Mouse (Mus musculus): ENCODE data around the gene Gm28048. TPM values are rescaled to one million over a fixed set of nuclear protein-coding genes. Genes with fewer than 3 reads are reported as not detected.
A peak's percentile ranks its signal among the peaks of the same experiment; 100 is the strongest.

Gene Gm28048
- polyA plus RNA-seq, 1 experiment = 4.4 TPM

- H3K27me3 ChIP-seq (ENCODE audit: control insufficient read depth, insufficient read depth, low read length) = no peaks in the 10 kb centered on the region
- WGBS = 58% methylated on average over 14 of the region's 14 CpGs
- H3K4me3 ChIP-seq (replicated peaks; ENCODE audit: insufficient read depth, low read depth, low read length) = peak overlapping the region; percentile 72
- peaks cover 4% of the 10 kb centered on the region; the same call in 1 of the 2 replicates for H3K4me1 ChIP-seq (ENCODE audit: control insufficient read depth, insufficient read depth, low read length)
- peak overlapping the region; percentile 19; the same call in 1 of the 2 replicates for H3K27ac ChIP-seq (ENCODE audit: insufficient read depth, low read length)
- peak in 1 of 2 experiments; percentile 27 for DNase-seq
- TF ChIP-seq POLR2A (IDR thresholded peaks at IDR 0.05; ENCODE audit: borderline replicate concordance, insufficient read depth, low read length) (no peak), CTCF (IDR thresholded peaks at IDR 0.05; ENCODE audit: borderline replicate concordance, insufficient read depth, low read depth, low read length) (no peak)
Measured at GRCm38 (mm10) chr11:22973599-22973998, 8.3 kb downstream of the Gm28048 start.

DNA sequence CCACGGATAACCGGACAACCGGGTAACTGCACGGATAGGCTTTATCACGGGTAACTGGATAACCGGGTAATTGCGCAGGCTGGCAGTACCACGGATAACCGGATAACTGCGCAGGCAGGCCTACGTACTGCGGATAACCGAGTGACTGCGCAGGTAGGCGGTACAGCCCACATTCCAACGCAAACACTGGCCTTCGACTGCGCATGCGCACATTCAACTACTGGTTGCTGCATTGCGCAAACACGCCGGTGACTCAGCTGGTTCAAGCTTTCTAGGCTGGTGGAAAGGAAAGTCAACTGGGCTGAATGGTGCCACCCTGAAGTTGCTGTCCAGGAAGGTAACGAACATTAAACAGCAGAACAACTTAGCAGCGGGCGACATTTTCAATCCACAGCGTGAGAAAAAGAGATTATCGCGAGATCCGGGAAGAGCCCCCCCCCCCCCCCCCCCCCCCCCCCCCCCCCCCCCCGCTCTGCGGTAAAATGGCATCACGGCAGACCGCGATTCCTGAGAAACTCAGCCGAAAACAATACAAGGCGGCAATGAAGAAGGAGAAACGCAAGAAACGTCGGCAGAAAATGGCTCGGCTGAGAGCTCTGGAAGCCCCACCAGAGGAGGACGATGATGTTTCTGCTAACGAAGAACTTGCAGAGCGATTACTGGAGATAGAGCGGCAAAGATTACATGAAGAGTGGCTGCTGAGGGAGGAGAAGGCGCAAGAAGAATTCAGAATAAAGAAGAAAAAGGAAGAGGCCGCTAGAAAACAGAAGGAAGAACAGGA is 9.0 kb downstream of the Gm28048 start:
- H3K4me3 ChIP-seq (replicated peaks; ENCODE audit: insufficient read depth, low read depth, low read length) = peak overlapping the region; percentile 72
- H3K27me3 ChIP-seq (ENCODE audit: control insufficient read depth, insufficient read depth, low read length) = no peaks in the 10 kb centered on the region
- DNase-seq = peak; percentile 89 to 90
- WGBS = 55% methylated on average over 45 of the region's 46 CpGs
- TF ChIP-seq POLR2A (IDR thresholded peaks at IDR 0.05; ENCODE audit: borderline replicate concordance, insufficient read depth, low read length) = peak; percentile 53
- no peak for TF ChIP-seq CTCF (IDR thresholded peaks at IDR 0.05; ENCODE audit: borderline replicate concordance, insufficient read depth, low read depth, low read length)
- peak overlapping the region; percentile 49 for H3K27ac ChIP-seq (ENCODE audit: insufficient read depth, low read length)
- H3K4me1 ChIP-seq (ENCODE audit: control insufficient read depth, insufficient read depth, low read length) = no peaks in the 10 kb centered on the region; the same call in 1 of the 2 replicates

DNA sequence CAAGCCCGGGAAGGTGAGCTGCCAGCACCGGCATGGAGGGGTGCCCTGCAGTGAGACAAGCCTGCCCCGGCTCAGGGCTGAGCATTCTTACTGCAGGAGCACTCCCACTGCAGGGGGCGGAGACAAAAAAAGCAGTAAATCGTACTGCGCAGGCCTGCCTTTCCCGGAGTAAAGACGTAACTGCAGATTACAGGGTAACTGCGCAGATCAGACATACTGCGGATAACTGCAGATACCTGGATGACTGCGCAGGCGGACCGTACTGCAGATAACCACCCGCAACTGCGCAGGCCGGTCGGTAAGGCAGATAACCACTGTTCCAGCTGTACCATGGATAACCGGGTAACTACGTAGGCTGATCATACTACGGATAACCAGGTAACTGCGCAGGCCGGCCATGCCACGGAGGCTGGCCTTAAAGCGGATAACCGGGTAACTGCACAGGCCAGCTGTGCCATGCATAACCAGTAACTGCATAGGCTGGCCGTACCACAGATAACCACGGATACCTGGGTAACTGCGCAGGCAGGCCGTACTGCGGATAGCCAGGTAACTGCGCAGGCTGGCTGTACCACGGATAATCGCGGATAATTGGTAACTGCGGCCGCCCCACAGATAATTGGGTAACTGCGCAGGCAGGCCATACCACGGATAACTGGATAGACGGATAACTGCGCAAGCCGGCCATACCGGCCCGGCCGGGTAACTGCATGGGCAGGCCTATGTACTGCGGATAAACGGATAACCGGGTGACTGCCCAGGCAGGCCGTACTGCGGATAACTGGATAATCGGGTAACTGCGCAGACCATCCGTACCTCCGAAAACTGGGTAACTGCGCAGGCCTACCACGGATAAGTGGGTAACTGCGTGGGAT is 9.8 kb downstream of the Gm28048 start, which contains the start of gene Zrsr1:
Zrsr1 (plus strand) TSS at position 171 of the 875 bp plus-strand sequence.
- TF ChIP-seq POLR2A (IDR thresholded peaks at IDR 0.05; ENCODE audit: borderline replicate concordance, insufficient read depth, low read length) (peak; percentile 82), CTCF (IDR thresholded peaks at IDR 0.05; ENCODE audit: borderline replicate concordance, insufficient read depth, low read depth, low read length) (no peak)

GRCm38 (mm10) chr11:22970546-22970945 is 11.3 kb downstream of the Gm28048 start:
- Histone ChIP-seq H3K27ac (ENCODE audit: insufficient read depth, low read length) (no peak overlapping the region), H3K4me3 (replicated peaks; ENCODE audit: insufficient read depth, low read depth, low read length) (no peak overlapping the region), H3K4me1 (ENCODE audit: control insufficient read depth, insufficient read depth, low read length) (no peaks in the 10 kb centered on the region), H3K27me3 (ENCODE audit: control insufficient read depth, insufficient read depth, low read length) (no peaks in the 10 kb centered on the region; the same call in 1 of the 2 replicates)
- 100% methylated on average over 1 of the region's 1 CpGs for WGBS
- TF ChIP-seq CTCF (IDR thresholded peaks at IDR 0.05; ENCODE audit: borderline replicate concordance, insufficient read depth, low read depth, low read length) = no peak
- no peak for TF ChIP-seq POLR2A (IDR thresholded peaks at IDR 0.05; ENCODE audit: borderline replicate concordance, insufficient read depth, low read length)
- DNase-seq = no peak

More for the DNA sequence above, 9.8 kb downstream of the Gm28048 start, which contains the start of gene Zrsr1:
- peak; percentile 81 to 88 for DNase-seq
- H3K4me3 ChIP-seq (replicated peaks; ENCODE audit: insufficient read depth, low read depth, low read length) = peak within 1 kb of the TSS; percentile 67
- H3K4me1 ChIP-seq (ENCODE audit: control insufficient read depth, insufficient read depth, low read length) = no peaks in the 10 kb centered on the region
- H3K27me3 ChIP-seq (ENCODE audit: control insufficient read depth, insufficient read depth, low read length) = no peaks in the 10 kb centered on the region
- peak within 1 kb of the TSS; percentile 49 for H3K27ac ChIP-seq (ENCODE audit: insufficient read depth, low read length)
- WGBS = 52% methylated on average over 56 of the region's 56 CpGs

DNA sequence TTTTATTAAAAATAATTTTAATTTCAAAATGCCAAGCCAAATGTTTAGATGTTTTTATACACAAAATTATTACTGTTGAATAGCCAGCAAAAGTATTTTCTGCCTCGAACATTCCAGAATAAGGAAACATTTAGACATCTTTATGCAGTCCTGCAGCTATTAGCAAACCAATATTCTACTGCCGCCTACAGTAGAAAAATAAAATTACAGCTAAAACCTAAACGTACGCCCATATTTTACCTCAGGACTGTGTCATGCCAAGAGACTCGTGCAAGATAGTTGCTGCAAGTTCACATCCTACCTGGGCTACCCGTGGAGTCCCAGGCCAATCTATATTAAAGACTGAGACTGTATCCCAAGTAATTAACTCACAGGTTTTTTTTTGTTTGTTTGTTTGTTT is 12.4 kb downstream of the Gm28048 start:
- 51% methylated on average over 6 of the region's 6 CpGs for WGBS
- H3K4me3 ChIP-seq (replicated peaks; ENCODE audit: insufficient read depth, low read depth, low read length) = no peak overlapping the region

GRCm38 (mm10) chr11:22965503-22965902 is 16.4 kb downstream of the Gm28048 start:
- WGBS = 94% methylated on average over 4 of the region's 4 CpGs
- Histone ChIP-seq H3K27me3 (ENCODE audit: control insufficient read depth, insufficient read depth, low read length) (no peaks in the 10 kb centered on the region; the same call in 1 of the 2 replicates), H3K27ac (ENCODE audit: insufficient read depth, low read length) (no peak overlapping the region), H3K4me3 (replicated peaks; ENCODE audit: insufficient read depth, low read depth, low read length) (no peak overlapping the region), H3K4me1 (ENCODE audit: control insufficient read depth, insufficient read depth, low read length) (no peaks in the 10 kb centered on the region)
- DNase-seq = no peak
- TF ChIP-seq CTCF (IDR thresholded peaks at IDR 0.05; ENCODE audit: borderline replicate concordance, insufficient read depth, low read depth, low read length) = 0 out of 2 replicates have a peak, but pooled peaks have one; percentile 14
- no peak for TF ChIP-seq POLR2A (IDR thresholded peaks at IDR 0.05; ENCODE audit: borderline replicate concordance, insufficient read depth, low read length)

More for the DNA sequence above, 12.4 kb downstream of the Gm28048 start:
- Histone ChIP-seq H3K27me3 (ENCODE audit: control insufficient read depth, insufficient read depth, low read length) (no peaks in the 10 kb centered on the region; the same call in 1 of the 2 replicates), H3K27ac (ENCODE audit: insufficient read depth, low read length) (no peak overlapping the region), H3K4me1 (ENCODE audit: control insufficient read depth, insufficient read depth, low read length) (no peaks in the 10 kb centered on the region)
- DNase-seq = peak in 1 of 2 experiments; percentile 42
- no peak for TF ChIP-seq POLR2A (IDR thresholded peaks at IDR 0.05; ENCODE audit: borderline replicate concordance, insufficient read depth, low read length)
- TF ChIP-seq CTCF (IDR thresholded peaks at IDR 0.05; ENCODE audit: borderline replicate concordance, insufficient read depth, low read depth, low read length) = no peak

DNA sequence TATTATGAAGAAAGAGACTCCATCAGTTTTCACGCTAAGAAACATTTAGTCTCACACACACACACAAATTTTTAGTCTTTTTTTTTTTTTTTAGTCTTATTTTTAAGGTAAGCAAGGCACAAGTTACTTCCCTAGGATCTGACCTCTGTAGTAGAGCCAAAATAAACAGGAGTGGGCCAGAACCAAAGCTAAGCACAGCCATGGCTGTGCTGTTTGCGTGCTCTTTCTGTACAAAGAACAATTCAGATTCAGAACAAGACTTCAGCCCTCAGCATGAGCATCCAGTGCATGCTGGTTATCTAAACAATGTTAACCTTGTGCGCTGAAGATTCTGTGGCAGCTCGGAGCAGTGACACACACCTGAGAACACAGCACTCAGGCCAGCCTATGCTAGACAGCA is 17.5 kb downstream of the Gm28048 start:
- TF ChIP-seq CTCF (IDR thresholded peaks at IDR 0.05; ENCODE audit: borderline replicate concordance, insufficient read depth, low read depth, low read length) (no peak), POLR2A (IDR thresholded peaks at IDR 0.05; ENCODE audit: borderline replicate concordance, insufficient read depth, low read length) (no peak)
- H3K4me3 ChIP-seq (replicated peaks; ENCODE audit: insufficient read depth, low read depth, low read length) = no peak overlapping the region
- DNase-seq = no peak
- no peaks in the 10 kb centered on the region; the same call in 1 of the 2 replicates for H3K27me3 ChIP-seq (ENCODE audit: control insufficient read depth, insufficient read depth, low read length)
- WGBS = 88% methylated on average over 4 of the region's 4 CpGs
- H3K4me1 ChIP-seq (ENCODE audit: control insufficient read depth, insufficient read depth, low read length) = no peaks in the 10 kb centered on the region
- H3K27ac ChIP-seq (ENCODE audit: insufficient read depth, low read length) = no peak overlapping the region

All from cerebellum, adult 2 months (tissue).